Mouse (Mus musculus): ENCODE data around the gene 4930432M17Rik.

DNA sequence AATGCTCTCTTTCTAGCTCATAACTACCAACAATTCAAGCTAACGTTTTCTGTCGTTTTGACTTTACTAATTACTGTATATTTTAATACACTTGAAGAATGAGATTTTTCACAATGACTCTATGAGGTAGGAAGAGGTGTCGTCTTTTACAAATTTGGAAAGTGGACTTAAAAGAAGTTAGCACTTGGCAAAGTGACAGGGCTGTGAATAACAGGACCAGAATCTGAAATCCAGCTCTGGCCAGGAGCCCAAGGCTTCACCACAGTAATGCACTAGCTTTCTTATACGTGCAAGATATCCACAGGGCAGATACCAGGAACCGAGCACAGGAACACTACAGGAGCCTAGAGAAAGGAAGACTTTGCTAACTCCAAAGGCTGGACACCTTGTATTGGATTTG lies 35.5 kb downstream of the 4930432M17Rik start:
- TF ChIP-seq CTCF (IDR thresholded peaks at IDR 0.05; ENCODE audit: low read depth, low read length) = no peak
- TF ChIP-seq POLR2A (IDR thresholded peaks at IDR 0.05; ENCODE audit: extremely low read depth, insufficient read depth, low read length) = no peak

Data from liver, adult 2 months (tissue).